Comparison of ENCODE assay signal across 13 mouse cellular contexts in the genomic region with DNA sequence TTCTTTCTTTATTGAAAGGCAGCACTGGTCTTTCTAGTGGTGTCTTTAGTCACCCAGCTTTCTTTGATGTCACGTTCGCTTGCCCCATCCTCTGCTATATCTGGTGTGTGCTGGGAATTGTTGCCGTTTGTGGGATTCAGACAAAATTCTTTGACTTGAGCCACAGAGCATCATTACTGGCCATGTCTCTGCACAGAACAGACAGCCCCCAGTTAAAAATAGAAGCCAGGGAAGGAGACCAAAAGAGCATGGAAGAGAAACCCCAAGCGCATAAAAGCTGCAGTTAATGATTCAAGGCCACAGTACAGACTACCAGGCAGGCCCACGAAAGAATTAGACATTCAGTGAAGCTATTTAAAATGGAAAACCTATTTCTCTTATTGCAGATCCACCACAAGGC.
DNase-seq lines count a peak whose midpoint lies in the region; ATAC-seq and TF ChIP-seq lines count a peak whose summit lies in the region.
"Had no signal": no experiment of that assay in that cellular context is flagged by ENCODE, and none has a peak within 500 bp of the region (broad histone marks: within the 10 kb centered on the region; RNA-seq: fewer than 3 reads in every experiment).

No protein-coding gene starts in this region.

- no peak overlapping the region for H3K27ac ChIP-seq in heart, embryonic 12.5 days (ENCODE audit: poor library complexity, severe bottlenecking)
- H3K27ac ChIP-seq in embryonic fibroblast, embryonic 13.5 days (ENCODE audit: insufficient read depth, low read length), result peak overlapping the region; percentile 42
- peak overlapping the region; percentile 80 for H3K27ac ChIP-seq in limb, embryonic 12.5 days
- H3K27ac ChIP-seq: left cerebral cortex, adult 2 months; stomach, embryonic 15.5 days had no signal

- 41% methylated on average over 5 of the region's 5 CpGs for WGBS in heart, embryonic 12.5 days
- 50% methylated on average over 5 of the region's 5 CpGs for WGBS in limb, embryonic 12.5 days

- H3K9me3 ChIP-seq in heart, embryonic 12.5 days (replicated peaks), result no peaks in the 10 kb centered on the region
- no peaks in the 10 kb centered on the region for H3K9me3 ChIP-seq in limb, embryonic 12.5 days
- H3K9me3 ChIP-seq: stomach, embryonic 15.5 days had no signal

- no peaks in the 10 kb centered on the region for H3K27me3 ChIP-seq in heart, embryonic 12.5 days (replicated peaks)
- H3K27me3 ChIP-seq in limb, embryonic 12.5 days, result no peaks in the 10 kb centered on the region
- H3K27me3 ChIP-seq: stomach, embryonic 15.5 days had no signal

- H3K36me3 ChIP-seq in heart, embryonic 12.5 days, result no peaks in the 10 kb centered on the region
- H3K36me3 ChIP-seq in limb, embryonic 12.5 days, result no peaks in the 10 kb centered on the region
- H3K36me3 ChIP-seq: stomach, embryonic 15.5 days had no signal

- no peak overlapping the region for H3K4me3 ChIP-seq in heart, embryonic 12.5 days
- peak overlapping the region; percentile 7; the same call in 1 of the 2 replicates for H3K4me3 ChIP-seq in embryonic fibroblast, embryonic 13.5 days (ENCODE audit: insufficient read depth, low read length)
- H3K4me3 ChIP-seq in limb, embryonic 12.5 days (replicated peaks), result no peak overlapping the region
- H3K4me3 ChIP-seq: left cerebral cortex, adult 2 months; stomach, embryonic 15.5 days had no signal

- H3K9ac ChIP-seq in heart, embryonic 12.5 days, result no peak overlapping the region
- H3K9ac ChIP-seq in limb, embryonic 12.5 days (replicated peaks), result no peak overlapping the region
- H3K9ac ChIP-seq: stomach, embryonic 15.5 days had no signal

- DNase-seq in heart, postnatal 4 days, result no peak
- peak; percentile 40 for DNase-seq in 3134 (ENCODE audit: extremely low read depth, insufficient read length, low spot score)
- DNase-seq in spleen, postnatal 14 days (ENCODE audit: low spot score in 2 of 2), result no peak
- DNase-seq in layer of hippocampus, adult 9-11 months, result no peak
- DNase-seq: cerebellum, postnatal 14 days; kidney, adult 2 months; lung, adult 2 months had no signal

- H3K4me2 ChIP-seq in heart, embryonic 12.5 days, result peak overlapping the region; percentile 36
- peak overlapping the region; percentile 21 for H3K4me2 ChIP-seq in limb, embryonic 12.5 days
- H3K4me2 ChIP-seq: stomach, embryonic 15.5 days had no signal

- no peak for TF ChIP-seq CTCF in embryonic fibroblast, embryonic 13.5 days (IDR thresholded peaks at IDR 0.05; ENCODE audit: borderline replicate concordance, insufficient read depth, low read length)

- no peak for ATAC-seq in heart, embryonic 12.5 days (ENCODE audit: insufficient number of reproducible peaks, low FRiP score)
- no peak for ATAC-seq in limb, embryonic 12.5 days (ENCODE audit: insufficient number of reproducible peaks, insufficient read depth, low FRiP score, low TSS enrichment, low read depth)
- ATAC-seq in CD4-positive, CD25-positive, alpha-beta regulatory T cell, adult 4 months, result no peak

- H3K4me1 ChIP-seq in heart, embryonic 12.5 days (replicated peaks), result peaks cover 3% of the 10 kb centered on the region; the same call in 1 of the 2 replicates
- H3K4me1 ChIP-seq in embryonic fibroblast, embryonic 13.5 days (ENCODE audit: control insufficient read depth, insufficient read depth, low read length), result peaks cover 5% of the 10 kb centered on the region; the same call in 1 of the 2 replicates
- H3K4me1 ChIP-seq in limb, embryonic 12.5 days (replicated peaks), result peaks cover 11% of the 10 kb centered on the region
- H3K4me1 ChIP-seq: stomach, embryonic 15.5 days had no signal

- TF ChIP-seq POLR2A in embryonic fibroblast, embryonic 13.5 days (IDR thresholded peaks at IDR 0.05; ENCODE audit: low read depth, low read length), result no peak
